Mouse (Mus musculus): ENCODE data around the gene Arhgef25.

The Arhgef25 gene

DNA sequence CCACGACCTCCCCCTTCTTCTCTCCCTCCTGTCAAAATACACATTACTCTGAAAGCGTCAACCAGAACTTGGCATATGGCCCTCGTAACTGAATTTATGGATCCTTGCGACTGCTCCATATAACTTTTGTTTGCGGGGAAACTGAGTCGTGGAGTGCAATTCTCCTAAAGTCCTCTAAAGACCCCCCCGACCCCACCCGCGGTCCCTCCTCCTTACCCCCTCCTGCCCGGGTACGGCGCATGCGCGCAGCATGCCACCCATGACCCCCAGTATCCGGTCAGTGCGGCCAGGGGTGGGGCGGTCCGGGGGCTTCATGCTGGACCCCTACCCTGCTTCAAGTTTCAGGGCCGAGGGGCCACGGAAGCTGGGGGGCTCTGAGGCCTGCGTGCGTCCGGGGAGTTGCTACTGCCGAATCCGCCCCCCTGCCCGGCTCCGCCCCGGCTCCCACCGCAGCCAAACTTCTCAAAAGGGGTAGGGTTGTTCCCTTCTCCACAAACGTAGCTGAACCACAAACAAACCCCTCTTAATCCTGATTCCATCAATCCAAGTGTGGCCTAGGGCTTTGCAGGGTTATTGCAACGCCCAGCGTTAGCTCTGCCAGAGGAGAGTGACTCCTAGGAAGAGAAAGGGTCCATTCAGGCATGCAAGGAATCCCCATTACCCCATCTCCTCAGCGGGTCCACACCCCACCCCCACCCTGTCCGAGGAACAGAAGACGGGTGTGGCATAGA lies at the start of gene Arhgef25:
Arhgef25 (minus strand) TSS at position 433 of the 731 bp plus-strand sequence.
- no peak for DNase-seq

- DNase-seq, result no peak
Measured at GRCm38 (mm10) chr10:127238241-127238824, 48.5 kb upstream of the Arhgef25 start.

- no peak for DNase-seq
Measured at GRCm38 (mm10) chr10:127236541-127236940, 46.7 kb upstream of the Arhgef25 start.

DNA sequence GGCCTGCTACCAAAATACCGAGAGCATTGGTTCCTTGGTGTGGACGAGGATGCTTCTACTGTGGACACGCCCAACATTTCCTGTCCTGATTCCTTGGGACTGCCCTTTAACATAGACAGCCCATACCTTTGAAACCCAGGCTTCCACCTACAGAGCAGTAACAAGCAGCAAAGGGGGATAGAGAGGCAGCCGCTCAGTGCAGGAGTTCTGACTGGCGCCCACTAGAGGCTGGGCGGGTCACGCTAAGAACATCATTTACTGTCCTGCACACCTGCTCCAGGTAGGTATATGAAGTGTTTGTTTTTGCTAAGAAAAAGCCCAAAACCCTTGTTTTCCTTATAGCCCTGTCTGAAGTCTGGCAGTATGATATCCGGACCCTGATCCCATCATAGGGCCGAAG lies 43.3 kb upstream of the Arhgef25 start:
- no peak for DNase-seq

DNA sequence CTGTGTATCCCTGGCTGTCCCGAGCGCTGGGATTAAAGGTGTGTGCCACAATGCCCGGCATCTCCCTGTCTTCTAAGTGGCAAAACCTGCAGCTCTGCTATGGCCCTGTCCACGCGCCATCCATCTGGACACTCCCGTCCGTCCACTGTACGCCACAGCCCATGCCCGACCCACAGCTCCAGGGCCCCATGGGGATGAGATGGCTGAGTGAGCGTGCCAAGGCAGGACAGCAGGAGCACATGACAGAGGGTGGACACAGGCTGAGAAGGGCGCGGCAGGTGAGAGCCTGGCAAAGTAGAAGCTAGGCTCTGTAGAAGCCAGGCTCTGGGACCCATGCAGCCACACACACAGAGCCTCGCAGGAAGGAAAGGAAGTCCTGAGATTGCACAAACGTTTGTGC lies 41.9 kb upstream of the Arhgef25 start:
- no peak for DNase-seq

GRCm38 (mm10) chr10:127230693-127231092 lies 40.8 kb upstream of the Arhgef25 start:
- no peak for DNase-seq

GRCm38 (mm10) chr10:127228897-127229296 lies 39.0 kb upstream of the Arhgef25 start:
- DNase-seq, result peak; percentile 56

DNA sequence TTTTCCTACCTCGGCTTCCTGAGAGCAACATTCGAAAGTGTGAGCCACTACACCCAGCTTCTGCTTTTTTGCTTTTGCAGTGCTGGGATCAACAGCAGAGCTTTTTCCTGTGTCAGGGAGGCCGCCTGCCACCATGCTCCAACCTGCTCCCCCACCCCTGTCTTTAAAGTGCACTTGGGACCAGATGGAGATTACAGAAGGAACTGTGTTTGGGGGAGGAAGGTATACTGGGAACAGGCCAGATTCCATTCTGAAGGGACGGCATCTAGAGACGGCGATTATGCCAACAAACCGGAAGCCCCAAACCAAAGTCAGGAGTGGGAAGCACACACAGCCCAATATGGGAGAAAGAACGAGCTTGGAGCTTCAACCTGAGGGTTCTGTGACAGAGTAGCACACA lies 37.3 kb upstream of the Arhgef25 start:
- DNase-seq, result no peak

DNA sequence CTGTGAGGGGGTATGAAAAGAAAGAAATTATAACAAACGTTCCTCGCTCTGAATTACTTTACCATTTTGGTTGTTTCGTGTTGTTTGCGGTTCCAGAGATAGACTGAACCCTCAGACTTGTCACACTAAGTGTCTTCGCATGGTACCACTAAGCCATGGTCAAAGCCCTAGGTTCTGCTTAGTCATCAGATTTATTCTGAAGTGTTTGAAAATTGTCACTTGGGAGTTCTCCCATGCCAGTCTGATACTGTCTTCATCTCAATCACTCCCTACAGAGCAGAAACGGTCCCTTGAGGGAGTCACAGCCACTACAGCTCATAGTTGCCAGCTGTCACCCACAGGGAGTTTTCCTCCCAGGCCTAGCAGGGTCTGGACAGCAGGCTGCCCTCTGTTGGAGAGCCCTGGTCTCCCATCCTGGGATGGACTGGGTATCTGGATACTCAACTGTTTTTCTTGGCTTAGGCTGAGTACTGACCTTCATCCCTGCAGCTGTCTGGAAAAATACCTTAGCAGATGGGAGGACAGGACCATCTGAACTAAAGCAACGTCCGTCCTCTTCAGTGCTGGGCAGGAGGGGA lies 36.5 kb upstream of the Arhgef25 start:
- no peak for DNase-seq

- DNase-seq, result peak; percentile 74
Measured at GRCm38 (mm10) chr10:127225732-127226131, 35.8 kb upstream of the Arhgef25 start.

DNA sequence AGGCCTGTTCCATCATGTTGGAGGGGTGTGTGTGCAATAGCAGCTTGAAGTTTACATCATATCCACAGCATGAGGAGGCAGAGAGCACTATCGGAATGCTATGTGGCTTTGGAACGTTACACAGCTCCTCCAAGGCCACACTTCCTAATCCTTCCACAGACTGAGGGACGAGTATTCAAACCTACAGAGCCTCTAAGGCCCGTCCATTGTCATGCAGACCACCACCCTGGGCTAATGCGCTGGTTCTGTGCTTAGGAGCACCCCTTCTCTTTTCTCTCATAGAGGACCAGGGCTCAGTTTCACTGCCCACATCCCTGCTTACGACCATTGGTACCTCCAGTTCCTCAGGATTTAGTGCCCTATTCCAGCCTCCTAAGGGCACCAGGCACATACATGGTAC lies 35.3 kb upstream of the Arhgef25 start:
- no peak for DNase-seq

DNA sequence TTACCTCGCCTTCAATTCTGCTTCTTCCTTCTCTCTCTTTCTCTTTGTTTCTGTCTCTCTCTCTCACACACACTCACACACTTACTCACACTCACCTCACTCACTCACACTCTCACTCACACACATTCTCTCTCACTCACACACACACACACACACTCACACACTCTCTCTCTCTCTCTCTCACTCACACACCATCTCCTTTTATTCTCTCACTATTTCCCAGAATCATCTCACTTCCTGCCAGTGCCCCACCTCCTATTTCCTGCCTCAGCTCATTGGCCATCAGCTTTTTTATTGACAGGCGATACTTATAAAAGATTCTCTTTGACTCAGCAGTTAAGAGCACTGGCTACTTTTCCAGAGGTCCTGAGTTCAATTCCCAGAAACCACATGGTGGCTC lies 28.5 kb upstream of the Arhgef25 start:
- DNase-seq, result no peak

GRCm38 (mm10) chr10:127217177-127217576 lies 27.3 kb upstream of the Arhgef25 start:
- DNase-seq, result no peak

DNA sequence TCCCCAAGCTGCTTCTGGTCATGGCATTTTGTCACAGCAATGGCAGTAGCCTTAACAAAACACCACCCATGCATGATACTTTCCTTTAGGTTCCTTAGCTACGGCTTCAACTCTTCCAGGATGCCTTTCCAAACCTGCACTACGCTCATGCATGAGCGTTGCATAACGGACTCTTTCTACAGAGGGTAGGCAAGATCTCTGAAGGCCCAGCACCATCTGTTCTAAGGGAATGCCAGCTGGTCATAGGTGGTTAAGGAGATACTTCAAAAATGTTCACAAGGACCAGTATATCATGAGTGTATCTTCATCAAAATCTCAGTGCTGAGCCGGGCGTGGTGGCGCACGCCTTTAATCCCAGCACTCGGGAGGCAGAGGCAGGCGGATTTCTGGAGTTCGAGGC lies 26.6 kb upstream of the Arhgef25 start:
- peak; percentile 69 for DNase-seq

GRCm38 (mm10) chr10:127214422-127214803 lies 24.5 kb upstream of the Arhgef25 start:
- no peak for DNase-seq

DNA sequence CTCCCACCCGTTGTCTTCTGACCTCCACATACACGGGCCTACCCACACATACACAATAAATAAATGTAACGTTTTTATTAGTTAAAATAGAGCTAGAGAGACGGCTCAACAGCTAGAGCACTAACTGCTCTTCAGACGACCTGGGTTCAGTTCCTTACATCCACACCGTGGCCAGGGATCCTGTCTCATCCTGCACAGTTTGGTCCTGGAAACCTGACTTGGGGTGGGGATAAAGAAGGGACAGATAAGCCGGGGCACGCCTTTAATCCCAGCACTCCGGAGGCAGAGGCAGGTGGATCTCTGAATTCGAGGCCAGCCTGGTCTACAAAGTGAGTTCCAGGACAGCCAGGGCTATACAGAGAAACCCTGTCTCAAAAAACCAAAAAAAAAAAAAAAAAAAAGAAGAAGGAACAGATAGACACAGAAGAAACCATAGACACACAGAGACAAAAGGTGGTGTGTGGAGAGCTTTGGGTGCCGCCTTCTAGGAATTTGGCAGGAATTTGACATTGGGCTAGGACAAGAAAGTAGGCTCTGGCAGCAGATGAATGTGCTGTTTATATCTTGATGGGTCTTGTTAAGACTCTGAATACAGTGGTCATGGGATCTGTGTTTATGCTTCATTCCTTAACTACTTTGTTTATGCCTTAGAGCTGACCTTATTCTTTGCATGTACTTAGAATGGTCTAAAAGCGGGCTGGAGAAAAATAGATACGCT lies 24.0 kb upstream of the Arhgef25 start:
- no peak for DNase-seq

GRCm38 (mm10) chr10:127213272-127213671 lies 23.4 kb upstream of the Arhgef25 start:
- DNase-seq, result no peak

- peak; percentile 95 for DNase-seq
Measured at GRCm38 (mm10) chr10:127211414-127211854, 21.6 kb upstream of the Arhgef25 start, which contains the start of gene Pip4k2c. Gene Pip4k2c (minus strand): TSS chr10:127211585.

GRCm38 (mm10) chr10:127210961-127211405 lies 21.1 kb upstream of the Arhgef25 start:
- no peak for DNase-seq

DNA sequence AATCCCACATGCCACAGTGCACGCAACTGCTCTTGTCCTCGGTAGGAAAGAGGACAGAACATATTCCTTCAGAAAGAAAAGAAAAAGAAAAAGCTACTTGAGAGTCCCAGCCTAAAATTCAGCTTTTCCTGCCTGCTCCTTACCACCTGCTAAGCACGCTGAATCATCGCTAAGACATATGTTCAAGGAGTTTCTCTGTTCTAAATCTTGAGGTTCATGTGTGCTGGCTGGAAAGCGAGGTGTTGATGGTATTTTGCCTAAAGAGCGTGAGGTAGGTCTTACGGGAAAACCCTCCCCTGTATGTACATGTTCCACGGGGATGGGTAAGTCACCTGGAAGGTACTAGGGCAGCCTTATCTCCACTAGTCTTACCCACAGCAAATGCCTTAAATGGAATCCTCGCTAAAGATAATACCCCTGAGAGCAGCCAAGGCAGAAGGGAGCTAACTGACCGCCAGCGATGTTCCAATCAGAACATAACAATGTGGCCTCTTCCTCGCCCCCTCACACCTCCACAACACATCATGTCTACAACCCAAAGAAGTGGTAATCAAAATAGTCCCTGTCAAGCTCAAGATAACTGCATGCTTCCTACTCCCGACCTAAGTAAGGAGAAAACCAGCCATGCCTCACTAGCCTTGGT lies 20.2 kb upstream of the Arhgef25 start:
- no peak for DNase-seq

DNA sequence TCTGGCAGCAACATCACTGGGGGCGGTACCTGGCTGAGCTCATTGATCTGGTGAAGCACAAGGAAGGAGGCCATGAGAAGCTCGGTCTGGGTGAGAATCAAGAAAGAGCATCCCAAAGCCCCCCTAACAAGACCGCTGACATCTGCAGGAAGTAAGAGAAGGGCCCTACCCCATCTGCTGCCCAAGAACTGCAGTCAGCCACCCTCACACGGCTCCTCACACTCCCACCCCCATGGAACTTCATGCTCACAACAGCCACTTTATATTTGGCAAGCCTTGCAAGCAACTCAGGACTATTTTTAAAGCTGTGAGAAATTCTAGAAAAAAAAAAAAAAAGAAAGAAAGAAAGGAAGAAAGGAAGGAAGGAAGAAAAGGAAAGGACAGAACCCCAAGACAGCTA lies 19.0 kb upstream of the Arhgef25 start:
- peak; percentile 81 for DNase-seq

GRCm38 (mm10) chr10:127205373-127205772 lies 15.5 kb upstream of the Arhgef25 start:
- DNase-seq, result no peak

- no peak for DNase-seq
Measured at GRCm38 (mm10) chr10:127204589-127204988, 14.7 kb upstream of the Arhgef25 start.
